Mouse (Mus musculus) heart, adult 2 months (tissue): ENCODE measurements around the gene Glp2r.

Experiments used
- CTCF ChIP-seq: fragments of 200-600 bp; IDR thresholded peaks from 2 replicates; pipeline ENCODE4 v1.8.1; 2022; ENCODE audit warnings: antibody characterized with exemption, mild to moderate bottlenecking, moderate library complexity
- POLR2A ChIP-seq: fragments of 200-500 bp; IDR thresholded peaks from 2 replicates; pipeline ENCODE4 v1.6.1; 2011; ENCODE audit warnings: mild to moderate bottlenecking, low read depth, low read length, control low read depth; ENCODE audit not compliant: insufficient read depth

- no peak for TF ChIP-seq CTCF
- no peak for TF ChIP-seq POLR2A
Observed at GRCm38 (mm10) chr11:67774379-67774778, 3.4 kb upstream of the Glp2r start, which contains the start of gene Gsg1l2.
